26 mouse cellular contexts compared by ENCODE assay signal in genomic region chr16:63452301-63452700, GRCm38 (mm10).
DNase-seq lines count a peak whose midpoint lies in the region; ATAC-seq and TF ChIP-seq lines count a peak whose summit lies in the region.
"Had no signal": no experiment of that assay in that cellular context is flagged by ENCODE, and none has a peak within 500 bp of the region (broad histone marks: within the 10 kb centered on the region; RNA-seq: fewer than 3 reads in every experiment).

No protein-coding gene starts in this region.

- DNase-seq in embryo, embryonic 10 days (ENCODE audit: low spot score) = peak; percentile 48
- no peak for DNase-seq in embryo, embryonic 9.5 days (ENCODE audit: extremely low spot score)
- DNase-seq in lung, adult 2 months = no peak
- peak; percentile 92 for DNase-seq in forelimb bud, embryonic 11.5 days (ENCODE audit: low read depth, low spot score)
- peak; percentile 73 for DNase-seq in mesoderm, embryonic 11.5 days (ENCODE audit: low read depth, low spot score)
- no peak for DNase-seq in adrenal gland, postnatal 36 days
- no peak for DNase-seq in retina, embryonic 14.5 days (ENCODE audit: low spot score)
- DNase-seq: adrenal gland, postnatal 14 days; cerebellum, adult 11-12 months; cerebellum, postnatal 36 days; gastrocnemius, postnatal 36 days; heart, postnatal 10 days; kidney, adult 9 months; liver, embryonic 13.5 days; right cerebral cortex, postnatal 14 days; thymus, adult 18-20 months; thymus, postnatal 4 days had no signal

- ATAC-seq in lung, embryonic 15.5 days (ENCODE audit: borderline replicate concordance, extremely low read depth, low FRiP score, low TSS enrichment) = peak; percentile 86; the same call in 1 of the 2 replicates
- ATAC-seq: activated CD4-positive, CD25-positive, alpha-beta regulatory T cell, adult 4 months; CD4-positive, CD25-positive, alpha-beta regulatory T cell, adult 4 months; forebrain, embryonic 16.5 days had no signal

- peak overlapping the region; percentile 6; the same call in 1 of the 2 replicates for H3K27ac ChIP-seq in lung, embryonic 15.5 days
- H3K27ac ChIP-seq: embryonic facial prominence, embryonic 15.5 days; heart, embryonic 10.5 days; liver, embryonic 13.5 days; macrophage; neural tube, embryonic 13.5 days had no signal

- TF ChIP-seq CTCF in lung, adult 2 months (IDR thresholded peaks at IDR 0.05; ENCODE audit: insufficient read depth, low read length) = no peak

- no peaks in the 10 kb centered on the region for H3K27me3 ChIP-seq in lung, embryonic 15.5 days
- H3K27me3 ChIP-seq: embryonic facial prominence, embryonic 15.5 days; liver, embryonic 13.5 days; neural tube, embryonic 13.5 days had no signal

- H3K9ac ChIP-seq in lung, embryonic 15.5 days = no peak overlapping the region
- H3K9ac ChIP-seq: embryonic facial prominence, embryonic 15.5 days; liver, embryonic 13.5 days; neural tube, embryonic 13.5 days had no signal

- H3K36me3 ChIP-seq in lung, embryonic 15.5 days = no peaks in the 10 kb centered on the region
- H3K36me3 ChIP-seq: embryonic facial prominence, embryonic 15.5 days; heart, embryonic 10.5 days; liver, embryonic 13.5 days; neural tube, embryonic 13.5 days had no signal

- H3K4me3 ChIP-seq in lung, embryonic 15.5 days = no peak overlapping the region
- no peak overlapping the region for H3K4me3 ChIP-seq in lung, adult 2 months (replicated peaks; ENCODE audit: extremely low read depth, low read depth, low read length)
- H3K4me3 ChIP-seq: embryonic facial prominence, embryonic 15.5 days; heart, embryonic 10.5 days; liver, embryonic 13.5 days; neural tube, embryonic 13.5 days had no signal

- 0 out of 2 replicates have a peak overlapping the region, but pooled peaks have one; percentile 9 for H3K4me2 ChIP-seq in lung, embryonic 15.5 days
- H3K4me2 ChIP-seq: embryonic facial prominence, embryonic 15.5 days; liver, embryonic 13.5 days; midbrain, embryonic 11.5 days; neural tube, embryonic 13.5 days had no signal

- no peaks in the 10 kb centered on the region for H3K9me3 ChIP-seq in lung, embryonic 15.5 days
- H3K9me3 ChIP-seq: embryonic facial prominence, embryonic 15.5 days; heart, embryonic 10.5 days; liver, embryonic 13.5 days; neural tube, embryonic 13.5 days had no signal

- no peak for TF ChIP-seq POLR2A in lung, adult 2 months (IDR thresholded peaks at IDR 0.05; ENCODE audit: borderline replicate concordance, extremely low read depth, low read depth, low read length)

- 26% methylated on average over 4 of the region's 4 CpGs for WGBS in lung, embryonic 15.5 days
- WGBS in lung, adult 2 months = 33% methylated on average over 4 of the region's 4 CpGs

- H3K4me1 ChIP-seq in lung, embryonic 15.5 days = no peaks in the 10 kb centered on the region
- H3K4me1 ChIP-seq in lung, adult 2 months (ENCODE audit: control insufficient read depth, insufficient read depth, low read length) = no peaks in the 10 kb centered on the region
- H3K4me1 ChIP-seq: embryonic facial prominence, embryonic 15.5 days; heart, embryonic 10.5 days; liver, embryonic 13.5 days; neural tube, embryonic 13.5 days had no signal

Comparison
In these comparisons a context has a peak if more than half of its experiments do, and no peak if none do; other contexts are left out.
1. DNase-seq: peak in embryo, embryonic 10 days (single experiment), forelimb bud, embryonic 11.5 days (single experiment) and mesoderm, embryonic 11.5 days (single experiment); none in embryo, embryonic 9.5 days (single experiment), lung, adult 2 months (single experiment), adrenal gland, postnatal 36 days (0 of 2) and retina, embryonic 14.5 days (single experiment).